Mouse (Mus musculus) small intestine, adult 2 months (tissue): Measurements from ENCODE around the gene Ranbp3. TPM values are rescaled to one million over a fixed set of nuclear protein-coding genes. Genes with fewer than 3 reads are reported as not detected.

Source experiments
- H3K27ac ChIP-seq: fragments of 200-500 bp; 2 replicates; pipeline ENCODE4 v1.5.1; 2012; ENCODE audit warnings: low read depth, low read length, control low read depth, inconsistent platforms; ENCODE audit not compliant: insufficient read depth
- H3K27me3 ChIP-seq: fragments of 200-500 bp; 2 replicates; pipeline ENCODE4 v1.6.1; 2012; ENCODE audit warnings: mild to moderate bottlenecking, moderate library complexity, low read length, inconsistent platforms; ENCODE audit not compliant: control insufficient read depth, insufficient read depth
- H3K36me3 ChIP-seq: fragments of 200-500 bp; 2 replicates; pipeline ENCODE4 v1.6.1; 2012; ENCODE audit warnings: mild to moderate bottlenecking, low read length, control low read depth, inconsistent platforms; ENCODE audit not compliant: control insufficient read depth, insufficient read depth
- H3K4me1 ChIP-seq: fragments of 200-500 bp; 2 replicates; pipeline ENCODE4 v1.6.1; 2012; ENCODE audit warnings: low read length, inconsistent platforms, mixed read lengths; ENCODE audit not compliant: control insufficient read depth, insufficient read depth, insufficient read length
- H3K4me3 ChIP-seq: fragments of 200-500 bp; 2 replicates; pipeline ENCODE4 v1.5.1; 2012; ENCODE audit warnings: low read depth, mild to moderate bottlenecking, control low read depth, inconsistent platforms, low read length, moderate library complexity
- CTCF ChIP-seq: fragments of 200-500 bp; IDR thresholded peaks from 2 replicates; pipeline ENCODE4 v1.5.1; 2012; ENCODE audit warnings: low read depth, mild to moderate bottlenecking, control low read depth, inconsistent platforms, low read length, moderate library complexity, mixed read lengths; ENCODE audit not compliant: insufficient replicate concordance, insufficient read length; ENCODE audit errors: extremely low read depth
- POLR2A ChIP-seq: fragments of 200-500 bp; IDR thresholded peaks from 2 replicates; pipeline ENCODE4 v1.6.1; 2012; ENCODE audit warnings: low read depth, mild to moderate bottlenecking, control low read depth, inconsistent platforms, low read length, moderate library complexity
- WGBS: fragments of 180-500 bp; shearing (Covaris S2); methylation state at CpG from one replicate; pipeline ENCODE4 v1.1.7; 2018; 5-methylcytosine and 5-hydroxymethylcytosine counted together
- polyA plus RNA-seq: library from polyadenylated mRNA; depleted of rRNA; stranded (reverse); fragments of >200 nt; gene quantifications from 2 replicates; pipeline ENCODE4 v1.2.3, GENCODE M21; 2012

Ranbp3 gene
- polyA plus RNA-seq, 1 experiment, result 65.1 TPM

GRCm38 (mm10) chr17:56740788-56741160 is 67.7 kb downstream of the Ranbp3 start:
- Histone ChIP-seq H3K36me3 (no peaks in the 10 kb centered on the region), H3K27me3 (no peaks in the 10 kb centered on the region), H3K27ac (no peak overlapping the region), H3K4me3 (no peak overlapping the region), H3K4me1 (no peaks in the 10 kb centered on the region)
- TF ChIP-seq CTCF, result no peak
- no peak for TF ChIP-seq POLR2A
- WGBS, result 85% methylated on average over 17 of the region's 17 CpGs

- H3K27me3 ChIP-seq, result no peaks in the 10 kb centered on the region
- no peaks in the 10 kb centered on the region for H3K4me1 ChIP-seq
- no peak overlapping the region for H3K4me3 ChIP-seq
- WGBS, result 48% methylated on average over 5 of the region's 5 CpGs
- TF ChIP-seq CTCF, result no peak
- no peak for TF ChIP-seq POLR2A
- H3K36me3 ChIP-seq, result no peaks in the 10 kb centered on the region
- H3K27ac ChIP-seq, result no peak overlapping the region
Observed at GRCm38 (mm10) chr17:56744173-56744572, 71.1 kb downstream of the Ranbp3 start.

GRCm38 (mm10) chr17:56751404-56752072 is 78.4 kb downstream of the Ranbp3 start:
- Histone ChIP-seq H3K4me3 (peak overlapping the region; percentile 22), H3K36me3 (no peaks in the 10 kb centered on the region), H3K27me3 (no peaks in the 10 kb centered on the region), H3K27ac (no peak overlapping the region), H3K4me1 (peaks cover 2% of the 10 kb centered on the region; the same call in 1 of the 2 replicates)
- WGBS, result 82% methylated on average over 71 of the region's 71 CpGs
- TF ChIP-seq POLR2A (no peak), CTCF (no peak)

GRCm38 (mm10) chr17:56753452-56753851 is 80.4 kb downstream of the Ranbp3 start:
- Histone ChIP-seq H3K4me3 (no peak overlapping the region), H3K27me3 (no peaks in the 10 kb centered on the region), H3K27ac (no peak overlapping the region), H3K36me3 (no peaks in the 10 kb centered on the region), H3K4me1 (peaks cover 10% of the 10 kb centered on the region)
- no peak for TF ChIP-seq CTCF
- TF ChIP-seq POLR2A, result no peak
- 41% methylated on average over 15 of the region's 15 CpGs for WGBS

- H3K4me3 ChIP-seq, result no peak overlapping the region
- H3K27me3 ChIP-seq, result no peaks in the 10 kb centered on the region
- H3K4me1 ChIP-seq, result peaks cover 10% of the 10 kb centered on the region
- TF ChIP-seq POLR2A (no peak), CTCF (no peak)
- no peaks in the 10 kb centered on the region for H3K36me3 ChIP-seq
- WGBS, result 25% methylated on average over 36 of the region's 36 CpGs
- no peak overlapping the region for H3K27ac ChIP-seq
Observed at GRCm38 (mm10) chr17:56754271-56755185, 81.4 kb downstream of the Ranbp3 start.

- H3K4me3 ChIP-seq, result peak overlapping the region; percentile 64
Observed at GRCm38 (mm10) chr17:56756703-56757399, 83.8 kb downstream of the Ranbp3 start.

More at GRCm38 (mm10) chr17:56756703-56757399, 83.8 kb downstream of the Ranbp3 start:
- TF ChIP-seq POLR2A (no peak), CTCF (peak; percentile 59; the same call in 1 of the 2 replicates)
- Histone ChIP-seq H3K36me3 (no peaks in the 10 kb centered on the region), H3K27me3 (no peaks in the 10 kb centered on the region), H3K27ac (no peak overlapping the region), H3K4me1 (peaks cover 15% of the 10 kb centered on the region)
- WGBS, result under 1% methylated on average over 51 of the region's 51 CpGs
